Mouse (Mus musculus): ENCODE results near the gene Asb8. TPM values are rescaled to one million over a fixed set of nuclear protein-coding genes. Genes with fewer than 3 reads are reported as not detected.

The Asb8 gene
- polyA plus RNA-seq, 1 experiment: 52.2 TPM

- no peaks in the 10 kb centered on the region for H3K27me3 ChIP-seq (ENCODE audit: control insufficient read depth, insufficient read depth, low read length)
- H3K36me3 ChIP-seq (ENCODE audit: control insufficient read depth, insufficient read depth, low read length): peaks cover 34% of the 10 kb centered on the region
- H3K27ac ChIP-seq (ENCODE audit: control insufficient read depth, insufficient read depth, low read length): no peak overlapping the region
- no peak overlapping the region for H3K4me3 ChIP-seq (ENCODE audit: control insufficient read depth, insufficient read depth, low read length)
- no peak for TF ChIP-seq CTCF (IDR thresholded peaks at IDR 0.05; ENCODE audit: borderline replicate concordance, control insufficient read depth, extremely low read depth, insufficient read depth, low read length, poor library complexity)
- no peak for TF ChIP-seq POLR2A (IDR thresholded peaks at IDR 0.05; ENCODE audit: control insufficient read depth, extremely low read depth, insufficient read depth, low read length, poor library complexity)
- H3K4me1 ChIP-seq (replicated peaks; ENCODE audit: control insufficient read depth, insufficient read depth, low read length): no peaks in the 10 kb centered on the region
- no peak for DNase-seq
- WGBS: 95% methylated on average over 15 of the region's 15 CpGs
These were observed 33.3 kb downstream of the Asb8 start for GRCm38 (mm10) chr15:98131942-98132655.

GRCm38 (mm10) chr15:98131451-98131850, 34.0 kb downstream of the Asb8 start:
- Histone ChIP-seq H3K27ac (ENCODE audit: control insufficient read depth, insufficient read depth, low read length) (no peak overlapping the region), H3K36me3 (ENCODE audit: control insufficient read depth, insufficient read depth, low read length) (peaks cover 30% of the 10 kb centered on the region), H3K27me3 (ENCODE audit: control insufficient read depth, insufficient read depth, low read length) (no peaks in the 10 kb centered on the region), H3K4me3 (ENCODE audit: control insufficient read depth, insufficient read depth, low read length) (no peak overlapping the region), H3K4me1 (replicated peaks; ENCODE audit: control insufficient read depth, insufficient read depth, low read length) (no peaks in the 10 kb centered on the region)
- TF ChIP-seq POLR2A (IDR thresholded peaks at IDR 0.05; ENCODE audit: control insufficient read depth, extremely low read depth, insufficient read depth, low read length, poor library complexity) (no peak), CTCF (IDR thresholded peaks at IDR 0.05; ENCODE audit: borderline replicate concordance, control insufficient read depth, extremely low read depth, insufficient read depth, low read length, poor library complexity) (no peak)
- 98% methylated on average over 7 of the region's 7 CpGs for WGBS
- DNase-seq: no peak

GRCm38 (mm10) chr15:98131001-98131400, 34.4 kb downstream of the Asb8 start:
- Histone ChIP-seq H3K4me1 (replicated peaks; ENCODE audit: control insufficient read depth, insufficient read depth, low read length) (no peaks in the 10 kb centered on the region), H3K36me3 (ENCODE audit: control insufficient read depth, insufficient read depth, low read length) (peaks cover 26% of the 10 kb centered on the region), H3K27ac (ENCODE audit: control insufficient read depth, insufficient read depth, low read length) (no peak overlapping the region), H3K4me3 (ENCODE audit: control insufficient read depth, insufficient read depth, low read length) (no peak overlapping the region), H3K27me3 (ENCODE audit: control insufficient read depth, insufficient read depth, low read length) (no peaks in the 10 kb centered on the region)
- no peak for TF ChIP-seq CTCF (IDR thresholded peaks at IDR 0.05; ENCODE audit: borderline replicate concordance, control insufficient read depth, extremely low read depth, insufficient read depth, low read length, poor library complexity)
- no peak for TF ChIP-seq POLR2A (IDR thresholded peaks at IDR 0.05; ENCODE audit: control insufficient read depth, extremely low read depth, insufficient read depth, low read length, poor library complexity)
- 97% methylated on average over 4 of the region's 4 CpGs for WGBS
- no peak for DNase-seq

GRCm38 (mm10) chr15:98120831-98121230, 44.6 kb downstream of the Asb8 start:
- Histone ChIP-seq H3K4me1 (replicated peaks; ENCODE audit: control insufficient read depth, insufficient read depth, low read length) (no peaks in the 10 kb centered on the region), H3K4me3 (ENCODE audit: control insufficient read depth, insufficient read depth, low read length) (no peak overlapping the region), H3K36me3 (ENCODE audit: control insufficient read depth, insufficient read depth, low read length) (peaks cover 5% of the 10 kb centered on the region; the same call in 1 of the 2 replicates), H3K27me3 (ENCODE audit: control insufficient read depth, insufficient read depth, low read length) (no peaks in the 10 kb centered on the region), H3K27ac (ENCODE audit: control insufficient read depth, insufficient read depth, low read length) (no peak overlapping the region)
- no peak for TF ChIP-seq POLR2A (IDR thresholded peaks at IDR 0.05; ENCODE audit: control insufficient read depth, extremely low read depth, insufficient read depth, low read length, poor library complexity)
- no peak for TF ChIP-seq CTCF (IDR thresholded peaks at IDR 0.05; ENCODE audit: borderline replicate concordance, control insufficient read depth, extremely low read depth, insufficient read depth, low read length, poor library complexity)
- no peak for DNase-seq
- 96% methylated on average over 20 of the region's 20 CpGs for whole genome bisulfite sequencing

- Histone ChIP-seq H3K27me3 (ENCODE audit: control insufficient read depth, insufficient read depth, low read length) (no peaks in the 10 kb centered on the region), H3K4me3 (ENCODE audit: control insufficient read depth, insufficient read depth, low read length) (no peak overlapping the region), H3K36me3 (ENCODE audit: control insufficient read depth, insufficient read depth, low read length) (peaks cover 5% of the 10 kb centered on the region; the same call in 1 of the 2 replicates), H3K27ac (ENCODE audit: control insufficient read depth, insufficient read depth, low read length) (no peak overlapping the region), H3K4me1 (replicated peaks; ENCODE audit: control insufficient read depth, insufficient read depth, low read length) (no peaks in the 10 kb centered on the region)
- TF ChIP-seq POLR2A (IDR thresholded peaks at IDR 0.05; ENCODE audit: control insufficient read depth, extremely low read depth, insufficient read depth, low read length, poor library complexity) (no peak), CTCF (IDR thresholded peaks at IDR 0.05; ENCODE audit: borderline replicate concordance, control insufficient read depth, extremely low read depth, insufficient read depth, low read length, poor library complexity) (no peak)
- DNase-seq: no peak
- 97% methylated on average over 12 of the region's 12 CpGs for WGBS
These were observed 46.1 kb downstream of the Asb8 start for GRCm38 (mm10) chr15:98119363-98119762.

- WGBS: 95% methylated on average over 5 of the region's 5 CpGs
These were observed 49.1 kb downstream of the Asb8 start for GRCm38 (mm10) chr15:98116287-98116686.

More at GRCm38 (mm10) chr15:98116287-98116686, 49.1 kb downstream of the Asb8 start:
- no peak overlapping the region for H3K27ac ChIP-seq (ENCODE audit: control insufficient read depth, insufficient read depth, low read length)
- no peaks in the 10 kb centered on the region for H3K36me3 ChIP-seq (ENCODE audit: control insufficient read depth, insufficient read depth, low read length)
- no peaks in the 10 kb centered on the region for H3K27me3 ChIP-seq (ENCODE audit: control insufficient read depth, insufficient read depth, low read length)
- DNase-seq: no peak
- no peaks in the 10 kb centered on the region for H3K4me1 ChIP-seq (replicated peaks; ENCODE audit: control insufficient read depth, insufficient read depth, low read length)
- no peak overlapping the region for H3K4me3 ChIP-seq (ENCODE audit: control insufficient read depth, insufficient read depth, low read length)
- no peak for TF ChIP-seq POLR2A (IDR thresholded peaks at IDR 0.05; ENCODE audit: control insufficient read depth, extremely low read depth, insufficient read depth, low read length, poor library complexity)
- no peak for TF ChIP-seq CTCF (IDR thresholded peaks at IDR 0.05; ENCODE audit: borderline replicate concordance, control insufficient read depth, extremely low read depth, insufficient read depth, low read length, poor library complexity)
